Mouse (Mus musculus) layer of hippocampus, postnatal 14 days (tissue): ENCODE data around the gene Crip2. TPM values are rescaled to one million over a fixed set of nuclear protein-coding genes. Genes with fewer than 3 reads are reported as not detected.
A peak's percentile ranks its signal among the peaks of the same experiment; 100 is the strongest.

ENCODE experiments used
- DNase-seq, 2 experiments: peaks; one replicate each; pipeline ENCODE4 v3.0.0; 2021 to 2022; ENCODE audit warnings: low spot score in 2 of 2, mixed read lengths in 1 of 2
- total RNA-seq, 2 experiments: library from RNA; stranded (reverse); gene quantifications; 2 replicates each; pipeline ENCODE4 v1.2.3; 2021

The Crip2 gene
- total RNA-seq, 2 experiments from 2014 or later, result 118 TPM

- DNase-seq, result no peak
These were observed 9.3 kb upstream of the Crip2 start for GRCm38 (mm10) chr12:113130732-113131131.

GRCm38 (mm10) chr12:113131601-113132000 is 8.4 kb upstream of the Crip2 start:
- no peak for DNase-seq

DNA sequence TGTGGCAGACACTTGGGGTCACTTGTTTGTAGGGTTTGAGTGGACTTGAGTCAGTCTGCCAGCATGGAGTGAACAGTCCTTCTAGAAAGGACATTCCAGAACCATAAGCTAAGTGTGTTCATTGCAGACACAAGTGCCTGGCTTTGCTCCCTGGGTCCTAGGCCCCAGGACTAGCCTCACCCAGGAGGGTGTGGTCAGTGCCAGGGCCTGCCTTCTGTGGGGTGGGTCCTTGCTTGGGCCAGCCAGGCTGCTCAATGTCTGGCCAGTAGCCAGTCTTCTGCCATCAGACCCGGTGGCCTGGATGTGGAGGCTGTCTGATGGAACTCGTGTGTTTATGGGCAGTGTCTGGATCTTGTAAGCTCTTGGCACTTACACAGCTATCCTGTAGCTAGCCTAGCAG is 7.5 kb upstream of the Crip2 start:
- DNase-seq, result no peak

GRCm38 (mm10) chr12:113133260-113133659 is 6.8 kb upstream of the Crip2 start:
- DNase-seq, result no peak

- no peak for DNase-seq
These were observed 6.1 kb upstream of the Crip2 start for GRCm38 (mm10) chr12:113133861-113134403.

- no peak for DNase-seq
These were observed 5.5 kb upstream of the Crip2 start for GRCm38 (mm10) chr12:113134502-113134901.

DNA sequence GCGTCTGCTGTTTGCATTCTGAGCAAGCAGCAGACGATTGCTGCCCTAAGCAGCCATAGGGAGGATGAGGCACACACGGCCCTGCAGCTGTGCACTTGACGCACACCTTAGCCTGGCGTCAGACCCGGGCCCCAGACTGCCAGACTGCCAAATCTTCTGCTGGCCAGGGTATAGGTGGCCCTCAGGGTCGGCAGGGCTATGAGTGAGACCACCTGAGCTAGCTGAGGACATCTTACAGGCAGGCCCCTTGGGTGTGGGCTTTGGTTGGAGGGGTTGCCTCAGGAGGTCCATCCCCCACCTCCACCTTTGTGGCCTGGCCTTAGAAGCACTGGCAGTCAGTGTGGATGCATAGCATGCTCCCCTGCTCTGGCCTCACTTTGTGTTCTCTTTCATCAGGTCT is 4.6 kb upstream of the Crip2 start:
- DNase-seq, result no peak

DNA sequence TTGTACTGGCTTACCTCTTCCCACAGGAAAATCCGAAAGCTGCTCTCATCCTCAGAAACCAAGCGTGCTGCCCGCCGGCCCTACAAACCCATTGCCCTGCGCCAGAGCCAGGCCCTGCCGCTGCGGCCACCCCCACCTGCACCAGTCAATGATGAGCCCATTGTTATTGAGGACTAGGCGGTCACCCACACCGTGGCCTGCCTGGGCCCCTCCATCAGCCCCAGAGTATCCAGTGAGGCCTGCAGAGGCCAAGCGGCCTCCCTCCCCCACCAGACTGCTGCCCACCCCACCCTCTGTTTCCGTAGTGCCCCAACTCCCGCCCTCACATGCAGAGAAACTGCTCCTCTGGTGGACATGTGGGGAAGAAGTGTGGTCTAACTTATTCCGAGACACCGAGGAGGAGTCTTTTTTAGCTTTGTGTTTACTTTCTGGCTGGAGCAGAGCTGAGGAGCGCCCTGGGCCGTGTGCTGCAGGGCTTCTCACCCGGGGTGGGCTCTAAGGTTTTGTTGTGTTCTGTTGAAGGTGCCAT is 3.5 kb upstream of the Crip2 start:
- no peak for DNase-seq

DNA sequence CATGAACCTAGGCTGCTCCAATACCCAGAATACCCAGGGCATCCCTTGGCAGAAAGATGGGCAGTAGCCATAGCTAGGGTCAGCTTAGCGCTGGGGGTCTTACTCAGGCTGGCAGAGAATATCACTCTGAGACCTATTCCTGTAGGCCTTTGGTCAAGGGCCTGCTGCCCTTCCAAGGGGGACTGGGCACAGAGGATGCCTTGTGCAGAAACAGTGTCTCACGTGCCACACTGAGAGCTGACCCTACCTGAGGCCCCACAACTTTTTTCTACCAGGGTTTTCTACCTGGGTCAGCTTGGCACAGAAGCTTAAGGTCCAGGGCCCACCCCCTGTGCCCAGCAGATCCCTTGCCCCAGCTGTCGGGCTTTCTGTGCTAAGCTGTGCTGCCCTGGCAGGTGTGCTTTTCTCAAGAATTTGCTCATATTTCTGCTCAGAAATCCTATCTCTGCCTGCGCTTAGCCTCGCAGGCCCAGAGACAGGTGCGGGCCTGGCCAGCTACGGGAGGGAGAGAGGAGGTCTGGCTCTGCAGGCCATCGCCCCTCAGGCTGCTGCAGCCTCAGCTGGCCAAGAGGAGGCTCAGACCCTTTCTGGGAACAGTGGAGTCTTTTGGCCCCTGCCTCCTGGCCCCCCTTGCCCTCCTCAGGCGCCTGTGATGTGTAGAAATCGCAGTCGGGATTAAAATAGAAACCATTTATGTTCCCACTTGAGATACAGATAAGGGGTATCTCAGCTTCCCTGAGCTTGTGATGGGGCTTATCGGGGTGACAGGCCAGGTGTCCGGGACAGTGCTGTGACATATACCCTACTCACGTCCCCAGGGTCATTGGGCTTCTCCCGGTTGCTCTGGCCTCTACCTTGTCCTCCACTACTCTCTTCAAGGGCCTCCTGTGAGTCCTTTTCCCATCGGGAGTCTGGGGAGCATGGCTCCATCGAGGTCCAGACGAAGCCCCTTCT is 2.5 kb upstream of the Crip2 start:
- DNase-seq, result no peak

DNA sequence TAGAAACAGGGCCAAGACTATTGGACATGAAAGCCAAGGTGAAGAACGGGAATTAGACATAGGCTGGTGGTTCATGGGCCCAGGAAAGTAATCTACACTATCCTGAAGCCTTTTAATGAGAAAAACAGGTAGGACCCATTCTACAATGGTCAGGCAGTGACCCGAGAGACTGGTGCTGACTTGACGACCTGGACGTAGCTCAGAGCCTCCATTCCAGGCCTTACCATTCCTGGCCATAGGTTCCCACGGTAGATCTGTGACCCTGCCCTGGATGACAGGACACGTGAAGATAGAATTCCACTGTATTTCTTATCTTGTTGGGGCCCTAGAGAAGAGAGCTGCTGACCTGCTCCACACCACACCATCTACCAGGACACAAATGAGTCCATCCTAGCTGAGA is 1.7 kb upstream of the Crip2 start:
- DNase-seq, result no peak

DNA sequence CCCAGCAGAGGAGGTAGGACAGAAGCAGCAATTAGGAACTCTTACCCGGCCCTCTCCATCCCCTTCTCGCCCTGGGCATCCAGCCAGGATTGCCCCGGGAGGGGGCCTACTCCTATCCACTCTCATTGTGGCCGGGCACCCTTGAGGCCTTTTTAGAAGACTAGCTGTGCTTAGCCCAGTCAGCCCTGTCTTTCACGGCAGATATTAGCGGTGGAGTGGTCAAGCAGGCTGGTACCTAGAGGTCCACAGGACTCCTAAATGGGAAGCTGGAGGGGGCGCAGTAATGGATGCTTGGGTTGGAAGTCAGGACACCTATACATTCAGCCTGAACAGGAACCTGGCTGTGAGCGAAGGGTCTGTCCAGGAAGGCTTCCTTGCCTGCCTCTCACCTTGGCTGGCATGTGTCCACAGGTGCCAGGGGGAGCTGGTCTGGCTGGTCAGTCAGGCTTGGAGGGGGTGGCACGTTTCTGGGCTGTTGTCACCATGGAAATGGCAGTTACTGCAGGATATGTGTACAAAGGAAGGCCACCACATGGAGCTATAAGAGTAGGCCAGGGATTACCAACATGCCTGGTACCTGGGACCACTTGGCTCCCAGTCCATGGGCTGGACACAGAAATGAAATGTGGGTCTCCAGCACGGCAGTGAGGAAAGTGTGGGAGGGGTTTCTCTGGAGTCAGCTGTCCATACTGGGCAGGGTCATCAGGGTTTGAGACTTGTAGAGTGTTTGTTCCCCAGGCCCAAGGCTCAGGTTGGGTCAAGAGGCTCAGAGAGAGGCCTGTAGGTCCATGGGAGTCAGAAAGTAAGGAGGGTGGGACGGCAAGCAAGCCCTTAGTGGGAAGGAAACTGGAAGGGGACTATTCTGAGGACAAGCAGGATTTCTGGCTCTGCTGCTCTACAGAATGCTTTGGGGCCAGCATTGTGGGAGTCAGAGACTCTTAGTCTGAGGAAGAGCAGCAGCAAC is 853 bp upstream of the Crip2 start:
- DNase-seq, result no peak

DNA sequence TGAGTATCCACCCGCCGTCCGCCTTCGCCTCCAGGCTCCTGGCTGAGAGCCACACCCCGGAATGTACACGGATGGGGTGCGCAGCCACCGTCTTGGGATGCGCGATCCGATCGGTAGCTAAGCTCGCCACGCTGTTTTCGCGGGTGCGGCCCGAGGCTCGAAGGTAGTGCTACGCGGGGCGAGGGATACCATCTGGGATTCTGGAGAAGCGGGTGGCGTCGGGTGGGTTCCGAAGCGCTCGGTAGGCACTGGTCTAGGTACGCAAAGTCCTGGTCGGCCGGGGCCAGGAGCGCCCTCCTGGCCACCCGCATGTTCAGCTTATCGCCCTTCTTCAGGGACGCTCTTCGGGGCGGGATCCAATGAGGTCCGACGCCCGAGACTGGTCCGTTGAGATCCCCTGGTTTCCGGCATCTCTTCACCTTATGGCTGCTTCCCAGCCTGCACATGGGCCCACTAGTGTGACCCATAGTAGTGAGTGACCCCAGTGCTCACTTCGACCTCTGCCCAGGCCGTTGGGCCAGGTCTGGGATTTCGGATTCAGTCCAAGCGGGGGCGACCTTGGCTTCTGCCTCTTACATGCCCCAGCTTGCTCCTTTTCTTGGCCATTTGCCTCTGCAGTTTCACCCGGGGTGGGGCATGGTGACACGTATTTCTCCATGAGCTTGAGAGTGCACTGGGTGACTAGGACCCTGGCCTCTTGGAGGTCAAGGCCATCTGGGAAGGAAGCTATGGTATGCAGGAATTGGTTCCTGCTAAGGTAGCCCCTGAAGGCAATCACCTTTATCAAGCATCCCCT is 778 bp downstream of the Crip2 start:
- peak in 1 of 2 experiments; percentile 62 for DNase-seq

GRCm38 (mm10) chr12:113141531-113141973 is 1.5 kb downstream of the Crip2 start:
- peak in 1 of 2 experiments; percentile 57 for DNase-seq

- peak; percentile 65 to 81 for DNase-seq
These were observed 2.3 kb downstream of the Crip2 start for GRCm38 (mm10) chr12:113142021-113142975.

- DNase-seq, result no peak
These were observed 3.1 kb downstream of the Crip2 start for GRCm38 (mm10) chr12:113143164-113143563.

DNA sequence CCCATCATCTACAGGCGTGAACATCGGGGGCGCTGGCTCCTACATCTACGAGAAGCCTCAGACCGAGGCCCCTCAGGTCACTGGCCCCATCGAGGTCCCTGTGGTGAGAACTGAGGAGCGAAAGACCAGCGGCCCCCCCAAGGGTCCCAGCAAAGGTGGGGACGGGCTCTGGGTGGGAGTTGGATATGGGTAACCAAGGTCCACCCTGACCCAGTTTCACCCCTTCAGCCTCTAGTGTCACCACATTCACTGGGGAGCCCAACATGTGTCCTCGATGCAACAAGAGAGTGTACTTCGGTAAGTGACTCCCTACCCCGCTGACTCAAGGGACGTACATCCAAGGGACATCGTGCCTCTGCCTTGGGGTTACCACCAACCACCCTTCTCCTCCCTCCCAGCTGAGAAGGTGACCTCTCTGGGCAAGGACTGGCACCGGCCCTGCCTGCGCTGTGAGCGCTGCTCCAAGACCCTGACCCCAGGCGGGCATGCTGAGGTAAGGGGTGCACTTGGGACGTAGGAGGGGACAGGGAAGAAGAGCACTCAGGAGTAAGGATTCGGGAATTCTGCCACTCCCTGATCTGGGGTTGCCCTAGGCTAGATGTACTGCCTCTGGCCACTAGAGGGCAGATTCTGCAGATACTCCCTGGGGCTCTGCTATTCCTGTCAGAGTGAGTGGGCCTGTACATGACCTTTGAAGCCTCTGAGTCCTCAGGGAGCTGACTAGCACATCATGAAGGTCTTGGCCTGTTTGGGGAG is 4.1 kb downstream of the Crip2 start:
- no peak for DNase-seq

GRCm38 (mm10) chr12:113144886-113145285 is 4.8 kb downstream of the Crip2 start:
- no peak for DNase-seq

- no peak for DNase-seq
These were observed 5.6 kb downstream of the Crip2 start for GRCm38 (mm10) chr12:113145591-113145990.
